ENCODE assay signal across 10 mouse cellular contexts in the genomic region with DNA sequence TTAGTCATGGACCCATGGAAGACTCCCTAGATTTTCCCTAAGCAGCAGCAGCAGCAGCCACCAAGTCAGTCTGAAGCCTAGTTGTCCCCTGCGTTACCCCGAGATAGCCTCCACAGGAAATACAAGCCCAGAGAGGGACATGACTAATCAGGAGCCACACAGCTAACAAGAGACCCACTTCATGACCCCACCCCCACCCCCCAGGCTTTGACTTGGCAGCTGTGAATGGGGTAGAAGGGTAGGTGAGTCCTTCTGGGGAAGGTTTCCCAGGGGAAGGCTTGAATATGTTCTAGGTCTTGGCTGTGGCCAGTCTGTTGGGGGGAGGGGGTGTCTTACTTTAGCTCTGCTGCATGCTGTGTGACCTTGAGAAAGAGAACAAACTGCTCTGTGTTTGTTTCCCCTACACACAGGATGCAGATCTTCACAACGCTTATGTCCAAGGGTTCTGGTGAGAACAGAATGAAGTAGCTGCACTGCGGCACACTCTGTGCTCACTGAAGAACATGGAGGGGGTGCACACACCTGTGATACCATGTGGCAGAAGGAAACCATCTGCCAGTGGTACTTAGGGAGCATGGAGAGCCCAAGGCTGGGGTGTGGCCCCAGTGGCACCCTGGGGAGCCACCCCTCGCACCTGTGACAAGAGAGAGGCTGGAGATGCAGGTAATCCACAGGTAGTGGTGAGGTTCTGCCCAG.
DNase-seq lines count a peak whose midpoint lies in the region; ATAC-seq and TF ChIP-seq lines count a peak whose summit lies in the region.
"Had no signal": no experiment of that assay in that cellular context is flagged by ENCODE, and none has a peak within 500 bp of the region (broad histone marks: within the 10 kb centered on the region; RNA-seq: fewer than 3 reads in every experiment).

No protein-coding gene starts in this region.

- H3K27me3 ChIP-seq in forebrain, embryonic 10.5 days (ENCODE audit: poor library complexity, severe bottlenecking), result peaks cover 15% of the 10 kb centered on the region
- H3K27me3 ChIP-seq in forebrain, postnatal 0 days (ENCODE audit: insufficient read depth, low read length), result no peaks in the 10 kb centered on the region
- H3K27me3 ChIP-seq in intestine, postnatal 0 days (replicated peaks; ENCODE audit: control insufficient read depth, insufficient read depth, low read length), result 0 out of 2 replicates have a peak, but pooled peaks cover 4% of the 10 kb centered on the region

- H3K9me3 ChIP-seq in forebrain, embryonic 10.5 days, result no peaks in the 10 kb centered on the region
- H3K9me3 ChIP-seq in forebrain, postnatal 0 days (ENCODE audit: low read length), result no peaks in the 10 kb centered on the region
- no peaks in the 10 kb centered on the region for H3K9me3 ChIP-seq in intestine, postnatal 0 days (ENCODE audit: control insufficient read depth)

- no peak for DNase-seq in forebrain, embryonic 10.5 days (ENCODE audit: extremely low spot score, low spot score)
- DNase-seq in forebrain, postnatal 0 days, result no peak
- peak; percentile 37 for DNase-seq in layer of hippocampus, adult 11-12 months (ENCODE audit: low spot score)
- no peak for DNase-seq in layer of hippocampus, adult 9-10 months (ENCODE audit: low spot score)
- DNase-seq in R1 (ENCODE audit: low read depth, low spot score), result peak; percentile 46
- peak; percentile 49 for DNase-seq in naive thymus-derived CD4-positive, alpha-beta T cell, adult 2 months (ENCODE audit: low read depth)
- no peak for DNase-seq in cerebellum, postnatal 36 days
- DNase-seq: cerebellum, postnatal 25 days; right cerebral cortex, adult 18-20 months had no signal

- 80% methylated on average over 5 of the region's 5 CpGs for WGBS in forebrain, embryonic 10.5 days
- 65% methylated on average over 5 of the region's 5 CpGs for WGBS in forebrain, postnatal 0 days
- 80% methylated on average over 5 of the region's 5 CpGs for WGBS in intestine, postnatal 0 days

- peak overlapping the region; percentile 93 for H3K27ac ChIP-seq in forebrain, embryonic 10.5 days
- H3K27ac ChIP-seq in forebrain, postnatal 0 days (ENCODE audit: low read depth, low read length), result no peak overlapping the region
- no peak overlapping the region for H3K27ac ChIP-seq in intestine, postnatal 0 days (ENCODE audit: low read depth, low read length)

- H3K4me1 ChIP-seq in forebrain, embryonic 10.5 days, result peaks cover 89% of the 10 kb centered on the region
- peaks cover 15% of the 10 kb centered on the region; the same call in 1 of the 2 replicates for H3K4me1 ChIP-seq in forebrain, postnatal 0 days (ENCODE audit: insufficient read depth)
- H3K4me1 ChIP-seq in intestine, postnatal 0 days (replicated peaks; ENCODE audit: control insufficient read depth, insufficient read depth, low read length), result 0 out of 2 replicates have a peak, but pooled peaks cover 4% of the 10 kb centered on the region

- H3K4me2 ChIP-seq in forebrain, postnatal 0 days (ENCODE audit: low read depth), result no peak overlapping the region
- H3K4me2 ChIP-seq in intestine, postnatal 0 days (replicated peaks; ENCODE audit: low read depth), result no peak overlapping the region

- H3K36me3 ChIP-seq in forebrain, embryonic 10.5 days (replicated peaks), result no peaks in the 10 kb centered on the region
- H3K36me3 ChIP-seq in forebrain, postnatal 0 days (ENCODE audit: insufficient read depth), result no peaks in the 10 kb centered on the region
- no peaks in the 10 kb centered on the region for H3K36me3 ChIP-seq in intestine, postnatal 0 days (ENCODE audit: control insufficient read depth, insufficient read depth)

- no peak for ATAC-seq in forebrain, postnatal 0 days
- no peak for ATAC-seq in intestine, postnatal 0 days

- TF ChIP-seq CTCF in forebrain, postnatal 0 days (IDR thresholded peaks at IDR 0.05; ENCODE audit: low read depth), result no peak
- no peak for TF ChIP-seq CTCF in intestine, postnatal 0 days (IDR thresholded peaks at IDR 0.05; ENCODE audit: low read depth)

- H3K4me3 ChIP-seq in forebrain, embryonic 10.5 days, result peak overlapping the region; percentile 49; the same call in 1 of the 2 replicates
- H3K4me3 ChIP-seq in forebrain, postnatal 0 days (ENCODE audit: low read depth, low read length), result no peak overlapping the region
- H3K4me3 ChIP-seq in intestine, postnatal 0 days (ENCODE audit: low read depth, low read length), result no peak overlapping the region

- H3K9ac ChIP-seq in forebrain, postnatal 0 days, result no peak overlapping the region
- no peak overlapping the region for H3K9ac ChIP-seq in intestine, postnatal 0 days (ENCODE audit: low read depth, low read length)

Comparison
In these comparisons a context has a peak if more than half of its experiments do, and no peak if none do; other contexts are left out.
1. DNase-seq: peak in layer of hippocampus, adult 11-12 months (single experiment), R1 (single experiment) and naive thymus-derived CD4-positive, alpha-beta T cell, adult 2 months (single experiment); none in forebrain, embryonic 10.5 days (single experiment), forebrain, postnatal 0 days (single experiment), layer of hippocampus, adult 9-10 months (single experiment) and cerebellum, postnatal 36 days (0 of 2).